9 mouse cellular contexts compared by ENCODE assay signal in the genomic region with DNA sequence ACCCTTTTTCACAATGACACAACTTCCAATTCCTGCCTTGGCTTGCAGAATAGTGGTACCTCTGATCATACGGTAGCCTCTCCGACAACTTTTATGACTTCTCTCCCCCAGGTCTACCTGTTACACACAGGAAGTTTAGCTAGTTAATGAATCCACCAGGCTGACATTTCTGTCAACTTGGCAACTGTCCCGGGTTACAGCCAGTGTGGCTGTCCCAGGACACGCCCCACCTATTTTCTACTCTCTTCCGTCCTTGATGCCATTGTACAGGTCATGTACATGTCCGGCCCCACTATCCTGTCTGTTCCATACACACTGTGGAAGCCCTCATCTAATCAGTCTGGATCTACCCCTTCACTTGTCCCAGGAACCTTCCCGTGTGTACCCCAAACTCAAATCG. TPM values are rescaled to one million over a fixed set of nuclear protein-coding genes. Genes with fewer than 3 reads are reported as not detected.
DNase-seq lines count a peak whose midpoint lies in the region; ATAC-seq lines count a peak whose summit lies in the region.
"Had no signal": no experiment of that assay in that cellular context is flagged by ENCODE, and none has a peak within 500 bp of the region (broad histone marks: within the 10 kb centered on the region; RNA-seq: fewer than 3 reads in every experiment).

No protein-coding gene starts in this region.

- WGBS in limb, embryonic 15.5 days: 72% methylated on average over 8 of the region's 8 CpGs
- WGBS in limb, embryonic 10.5 days: 94% methylated on average over 8 of the region's 8 CpGs
- WGBS in liver, embryonic 16.5 days (ENCODE audit: insufficient replicate concordance): 51% methylated on average over 8 of the region's 8 CpGs
- 88% methylated on average over 8 of the region's 8 CpGs for WGBS in midbrain, embryonic 15.5 days

- no peaks in the 10 kb centered on the region for H3K9me3 ChIP-seq in limb, embryonic 15.5 days
- no peaks in the 10 kb centered on the region for H3K9me3 ChIP-seq in limb, embryonic 10.5 days (replicated peaks)
- no peaks in the 10 kb centered on the region for H3K9me3 ChIP-seq in liver, embryonic 16.5 days (replicated peaks; ENCODE audit: control insufficient read depth, low read length)
- H3K9me3 ChIP-seq in midbrain, embryonic 15.5 days: no peaks in the 10 kb centered on the region

- H3K4me3 ChIP-seq in limb, embryonic 15.5 days: no peak overlapping the region
- H3K4me3 ChIP-seq in limb, embryonic 10.5 days: no peak overlapping the region
- no peak overlapping the region; the same call in 1 of the 2 replicates for H3K4me3 ChIP-seq in liver, embryonic 16.5 days (ENCODE audit: low read depth, low read length)
- no peak overlapping the region for H3K4me3 ChIP-seq in midbrain, embryonic 15.5 days

- H3K9ac ChIP-seq in limb, embryonic 15.5 days: no peak overlapping the region
- peak overlapping the region; percentile 13; the same call in 1 of the 2 replicates for H3K9ac ChIP-seq in liver, embryonic 16.5 days (ENCODE audit: low read depth, low read length)
- H3K9ac ChIP-seq in midbrain, embryonic 15.5 days: no peak overlapping the region
- H3K9ac ChIP-seq: hindbrain, embryonic 14.5 days had no signal

- no peak for ATAC-seq in limb, embryonic 15.5 days (ENCODE audit: insufficient number of reproducible peaks, low FRiP score, low TSS enrichment, low read depth)
- peak; percentile 8; the same call in 1 of the 2 replicates for ATAC-seq in liver, embryonic 16.5 days (ENCODE audit: low read depth)
- ATAC-seq in midbrain, embryonic 15.5 days (replicated peaks): no peak

- H3K27me3 ChIP-seq in limb, embryonic 15.5 days: no peaks in the 10 kb centered on the region
- H3K27me3 ChIP-seq in limb, embryonic 10.5 days (ENCODE audit: low read depth, poor library complexity, severe bottlenecking): no peaks in the 10 kb centered on the region
- no peaks in the 10 kb centered on the region for H3K27me3 ChIP-seq in liver, embryonic 16.5 days (ENCODE audit: control insufficient read depth, insufficient read depth, low read depth, low read length)
- no peaks in the 10 kb centered on the region for H3K27me3 ChIP-seq in midbrain, embryonic 15.5 days (replicated peaks)

- 0 out of 2 replicates have a peak overlapping the region, but pooled peaks have one; percentile 17 for H3K27ac ChIP-seq in limb, embryonic 15.5 days
- no peak overlapping the region for H3K27ac ChIP-seq in limb, embryonic 10.5 days
- H3K27ac ChIP-seq in liver, embryonic 16.5 days (ENCODE audit: low read length): peak overlapping the region; percentile 96
- no peak overlapping the region for H3K27ac ChIP-seq in midbrain, embryonic 15.5 days
- H3K27ac ChIP-seq: hindbrain, embryonic 14.5 days had no signal

- peaks cover 13% of the 10 kb centered on the region; the same call in 1 of the 2 replicates for H3K36me3 ChIP-seq in limb, embryonic 15.5 days
- peaks cover 25% of the 10 kb centered on the region for H3K36me3 ChIP-seq in limb, embryonic 10.5 days
- peaks cover 4% of the 10 kb centered on the region; the same call in 1 of the 2 replicates for H3K36me3 ChIP-seq in liver, embryonic 16.5 days (ENCODE audit: control insufficient read depth, insufficient read depth)
- H3K36me3 ChIP-seq in midbrain, embryonic 15.5 days (replicated peaks): no peaks in the 10 kb centered on the region

- H3K4me1 ChIP-seq in limb, embryonic 15.5 days: peaks cover 46% of the 10 kb centered on the region
- peaks cover 37% of the 10 kb centered on the region for H3K4me1 ChIP-seq in limb, embryonic 10.5 days
- peaks cover 62% of the 10 kb centered on the region for H3K4me1 ChIP-seq in liver, embryonic 16.5 days (ENCODE audit: control insufficient read depth, low read depth, low read length)
- H3K4me1 ChIP-seq in midbrain, embryonic 15.5 days: peaks cover 48% of the 10 kb centered on the region

- no peak overlapping the region for H3K4me2 ChIP-seq in limb, embryonic 15.5 days
- peak overlapping the region; percentile 34; the same call in 1 of the 2 replicates for H3K4me2 ChIP-seq in liver, embryonic 16.5 days (ENCODE audit: low read depth, low read length)
- no peak overlapping the region for H3K4me2 ChIP-seq in midbrain, embryonic 15.5 days
- H3K4me2 ChIP-seq: hindbrain, embryonic 14.5 days had no signal

- intact Hi-C loops in heart, postnatal 25 days (cut with DNase I): loop anchor here (10.0 kb wide), 1 partner anchor 440 kb away; no protein-coding TSS in a partner anchor

- no peak for DNase-seq in limb, embryonic 10.5 days (ENCODE audit: low spot score)
- DNase-seq in adipocyte (ENCODE audit: low spot score): peak; percentile 40
- peak; percentile 48 for DNase-seq in heart, postnatal 25 days (ENCODE audit: low spot score)
- no peak for DNase-seq in ovary, postnatal 10 days (ENCODE audit: low spot score)
- DNase-seq in cerebellum, adult 8-10 months: no peak

RNA-seq across cellular contexts. Expression of a gene that starts 5.2 kb away (rescaled TPM):
- polyA plus RNA-seq in limb, embryonic 15.5 days (2015; fragmentation: Nextera tagmentation; extraction: Ambion mirVana): 25.5 and 28.2 TPM in 2 replicates
- 33.7 and 40.0 TPM in 2 replicates for polyA plus RNA-seq in limb, embryonic 10.5 days (2016; fragmentation: Nextera tagmentation; extraction: Ambion mirVana)
- 10 to 100 TPM; 27.2 to 31.4 TPM for total RNA-seq in heart, postnatal 25 days (2021)
- polyA plus RNA-seq in liver, embryonic 16.5 days (2015; fragmentation: Nextera tagmentation; extraction: Ambion mirVana): 12.6 and 12.9 TPM in 2 replicates
- polyA plus RNA-seq in midbrain, embryonic 15.5 days (2015; fragmentation: Nextera tagmentation; extraction: Ambion mirVana): 29.0 and 30.1 TPM in 2 replicates

RNA-seq across cellular contexts. Expression of a gene that starts 5.3 kb away (rescaled TPM):
- 73.7 and 76.1 TPM in 2 replicates for polyA plus RNA-seq in limb, embryonic 15.5 days (2015; fragmentation: Nextera tagmentation; extraction: Ambion mirVana)
- 44.8 and 53.4 TPM in 2 replicates for polyA plus RNA-seq in limb, embryonic 10.5 days (2016; fragmentation: Nextera tagmentation; extraction: Ambion mirVana)
- total RNA-seq in heart, postnatal 25 days (2021): 10 to 100 TPM; 62.9 to 64.3 TPM
- 101 and 112 TPM in 2 replicates for polyA plus RNA-seq in liver, embryonic 16.5 days (2015; fragmentation: Nextera tagmentation; extraction: Ambion mirVana)
- polyA plus RNA-seq in midbrain, embryonic 15.5 days (2015; fragmentation: Nextera tagmentation; extraction: Ambion mirVana): 56.1 and 60.7 TPM in 2 replicates

RNA-seq across cellular contexts. Expression of a gene that starts 20.5 kb away (rescaled TPM):
- polyA plus RNA-seq in limb, embryonic 15.5 days (2015; fragmentation: Nextera tagmentation; extraction: Ambion mirVana): 1.7 and 2.5 TPM in 2 replicates
- 0.38 and 0.73 TPM in 2 replicates for polyA plus RNA-seq in limb, embryonic 10.5 days (2016; fragmentation: Nextera tagmentation; extraction: Ambion mirVana)
- total RNA-seq in heart, postnatal 25 days (2021): under 1 TPM in 1 of 2 experiments, not detected in 1; 0.39 TPM
- polyA plus RNA-seq in liver, embryonic 16.5 days (2015; fragmentation: Nextera tagmentation; extraction: Ambion mirVana): 10.4 and 10.8 TPM in 2 replicates
- 0.17 and 0.26 TPM in 2 replicates for polyA plus RNA-seq in midbrain, embryonic 15.5 days (2015; fragmentation: Nextera tagmentation; extraction: Ambion mirVana)

Comparison
In these comparisons a context has a peak if more than half of its experiments do, and no peak if none do; other contexts are left out.
1. H3K27ac ChIP-seq: peak in limb, embryonic 15.5 days (single experiment) and liver, embryonic 16.5 days (single experiment); none in limb, embryonic 10.5 days (single experiment) and midbrain, embryonic 15.5 days (single experiment).
2. DNase-seq: peak in adipocyte (single experiment) and heart, postnatal 25 days (single experiment); none in limb, embryonic 10.5 days (single experiment), ovary, postnatal 10 days (single experiment) and cerebellum, adult 8-10 months (single experiment).